Mouse (Mus musculus): Measurements from ENCODE around the gene Pgap2.

DNA sequence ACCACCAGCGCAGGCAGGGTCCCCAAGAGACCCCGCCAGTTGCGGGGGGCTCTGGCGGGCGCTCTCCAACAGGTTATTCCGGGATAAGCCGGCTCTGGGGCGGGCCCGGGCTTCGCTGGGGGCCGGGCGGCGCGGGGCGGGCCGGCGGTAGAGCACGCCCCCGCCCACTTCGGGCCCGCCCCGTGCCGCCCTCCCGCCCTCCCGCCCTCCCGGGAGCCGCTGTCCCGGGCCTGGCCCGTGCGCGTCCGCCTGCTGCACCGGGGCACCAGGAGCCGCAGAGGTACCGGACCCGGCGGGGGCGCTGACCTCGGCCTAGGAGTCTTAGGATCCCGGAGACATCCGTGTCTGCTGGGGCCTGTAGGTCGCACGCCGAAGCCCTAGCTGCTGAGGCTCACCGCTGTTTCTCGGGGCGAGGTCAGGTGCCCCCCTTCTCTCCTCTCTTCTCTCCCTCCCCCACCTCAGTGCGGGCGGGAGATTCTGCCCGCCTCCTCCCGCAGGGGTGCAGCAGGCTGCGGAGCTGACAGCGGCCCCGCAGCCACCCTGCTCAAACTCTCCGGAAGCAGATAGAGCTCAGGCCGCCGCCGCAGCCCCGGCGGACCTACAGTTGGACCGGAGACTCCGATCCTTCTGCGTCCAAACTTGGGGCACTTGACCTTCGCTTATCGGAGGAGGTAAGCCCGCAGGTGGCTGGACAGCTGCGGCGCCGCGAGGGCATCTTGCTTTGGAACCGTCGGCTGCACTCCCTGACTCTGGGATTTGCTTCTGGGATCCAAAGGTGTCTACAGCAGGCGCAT lies 57.8 kb downstream of the Pgap2 start, which contains the start of gene Stim1:
- TF ChIP-seq CTCF (IDR thresholded peaks at IDR 0.05; ENCODE audit: low read depth, low read length): no peak
- no peak for TF ChIP-seq POLR2A (IDR thresholded peaks at IDR 0.05; ENCODE audit: insufficient read depth, low read length)
